Mouse (Mus musculus) limb, embryonic 12.5 days (tissue): ENCODE data around the gene Gnao1. TPM values are rescaled to one million over a fixed set of nuclear protein-coding genes. Genes with fewer than 3 reads are reported as not detected.

ENCODE experiments used
- ATAC-seq: fragments of 200-750 bp; cut with Nextera tagmentation; 2 replicates; pipeline ENCODE4 v1.8.0; 2017; ENCODE audit warnings: low read depth, moderate TSS enrichment; ENCODE audit not compliant: insufficient number of reproducible peaks, insufficient read depth, low FRiP score, low TSS enrichment
- H3K27ac ChIP-seq: fragments of 300-500 bp; sonication (generic); 2 replicates; pipeline ENCODE4 v1.5.1; 2016; ENCODE audit warnings: mild to moderate bottlenecking, moderate library complexity
- H3K27me3 ChIP-seq: fragments of 300-500 bp; sonication (generic); 2 replicates; pipeline ENCODE4 v1.6.1; 2016; ENCODE audit warnings: mild to moderate bottlenecking, moderate library complexity
- H3K36me3 ChIP-seq: fragments of 300-500 bp; sonication (generic); 2 replicates; pipeline ENCODE4 v1.6.1; 2016; ENCODE audit warnings: mild to moderate bottlenecking, moderate library complexity
- H3K4me1 ChIP-seq: fragments of 300-500 bp; sonication (generic); replicated peaks from 2 replicates; pipeline ENCODE4 v1.6.1; 2016
- H3K4me2 ChIP-seq: fragments of 300-500 bp; sonication (generic); 2 replicates; pipeline ENCODE4 v1.6.1; 2016; ENCODE audit warnings: mild to moderate bottlenecking, moderate library complexity
- H3K4me3 ChIP-seq: fragments of 300-500 bp; sonication (generic); replicated peaks from 2 replicates; pipeline ENCODE4 v1.5.1; 2016; ENCODE audit warnings: mild to moderate bottlenecking
- H3K9ac ChIP-seq: fragments of 300-500 bp; sonication (generic); replicated peaks from 2 replicates; pipeline ENCODE4 v1.6.1; 2016; ENCODE audit warnings: mild to moderate bottlenecking, moderate library complexity
- H3K9me3 ChIP-seq: fragments of 300-500 bp; sonication (generic); 2 replicates; pipeline ENCODE4 v1.6.1; 2016; ENCODE audit warnings: mild to moderate bottlenecking, moderate library complexity
- WGBS: fragments of 180-500 bp; shearing (Covaris S2); methylation state at CpG from one replicate; pipeline ENCODE4 v1.1.7; 2016; 5-methylcytosine and 5-hydroxymethylcytosine counted together
- polyA plus RNA-seq: library from polyadenylated mRNA; unstranded; fragments of >200 nt; fragmentation: Nextera tagmentation; extraction: Ambion mirVana; gene quantifications from 2 replicates; pipeline ENCODE4 v1.2.1, GENCODE M21; 2016

The Gnao1 gene
- polyA plus RNA-seq, result 2.0 and 2.6 TPM in 2 replicates

- WGBS, result 13% methylated on average over 9 of the region's 9 CpGs
- H3K36me3 ChIP-seq, result no peaks in the 10 kb centered on the region
- peaks cover 54% of the 10 kb centered on the region for H3K27me3 ChIP-seq
Observed at GRCm38 (mm10) chr8:93809686-93810027, at the start of gene Gnao1. Gnao1 (plus strand) TSS chr8:93809966.

DNA sequence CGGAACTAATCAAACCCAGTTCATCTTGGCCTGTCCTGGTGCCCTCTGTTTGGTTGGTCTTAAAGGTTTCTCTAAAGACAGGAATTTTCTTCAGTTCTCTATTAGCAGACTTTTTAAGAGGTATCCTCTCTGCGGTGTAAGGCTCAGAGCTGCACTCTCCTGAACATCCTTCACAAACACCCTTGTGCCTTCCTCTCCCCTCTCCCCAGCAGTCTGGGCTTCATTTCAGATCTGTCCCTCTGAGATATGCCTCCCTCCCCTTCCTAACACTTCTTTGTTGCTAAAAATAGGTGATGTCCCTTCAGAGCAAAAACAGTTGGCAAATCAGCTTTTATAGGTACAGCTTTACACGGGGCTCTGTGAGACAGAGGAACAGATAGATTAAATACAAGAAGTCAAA, 32.2 kb upstream of the Gnao1 start:
- Histone ChIP-seq H3K27me3 (no peaks in the 10 kb centered on the region), H3K4me3 (no peak overlapping the region), H3K9me3 (no peaks in the 10 kb centered on the region), H3K4me1 (no peaks in the 10 kb centered on the region), H3K27ac (no peak overlapping the region), H3K36me3 (no peaks in the 10 kb centered on the region), H3K9ac (no peak overlapping the region), H3K4me2 (no peak overlapping the region)
- no peak for ATAC-seq
- WGBS, result 51% methylated on average over 3 of the region's 3 CpGs

More at GRCm38 (mm10) chr8:93809686-93810027, at the start of gene Gnao1:
- Histone ChIP-seq H3K4me2 (peak within 1 kb of the TSS; percentile 86), H3K9me3 (no peaks in the 10 kb centered on the region), H3K4me3 (peak within 1 kb of the TSS; percentile 66), H3K9ac (peak within 1 kb of the TSS; percentile 65), H3K27ac (no peak within 1 kb of the TSS), H3K4me1 (peaks cover 29% of the 10 kb centered on the region)
- ATAC-seq, result no peak

GRCm38 (mm10) chr8:93809226-93809625, 540 bp upstream of the Gnao1 start:
- Histone ChIP-seq H3K9me3 (no peaks in the 10 kb centered on the region), H3K9ac (no peak overlapping the region), H3K4me1 (peaks cover 25% of the 10 kb centered on the region), H3K4me3 (no peak overlapping the region), H3K27me3 (peaks cover 49% of the 10 kb centered on the region), H3K4me2 (no peak overlapping the region), H3K36me3 (no peaks in the 10 kb centered on the region), H3K27ac (no peak overlapping the region)
- WGBS, result 84% methylated on average over 3 of the region's 3 CpGs
- no peak for ATAC-seq

DNA sequence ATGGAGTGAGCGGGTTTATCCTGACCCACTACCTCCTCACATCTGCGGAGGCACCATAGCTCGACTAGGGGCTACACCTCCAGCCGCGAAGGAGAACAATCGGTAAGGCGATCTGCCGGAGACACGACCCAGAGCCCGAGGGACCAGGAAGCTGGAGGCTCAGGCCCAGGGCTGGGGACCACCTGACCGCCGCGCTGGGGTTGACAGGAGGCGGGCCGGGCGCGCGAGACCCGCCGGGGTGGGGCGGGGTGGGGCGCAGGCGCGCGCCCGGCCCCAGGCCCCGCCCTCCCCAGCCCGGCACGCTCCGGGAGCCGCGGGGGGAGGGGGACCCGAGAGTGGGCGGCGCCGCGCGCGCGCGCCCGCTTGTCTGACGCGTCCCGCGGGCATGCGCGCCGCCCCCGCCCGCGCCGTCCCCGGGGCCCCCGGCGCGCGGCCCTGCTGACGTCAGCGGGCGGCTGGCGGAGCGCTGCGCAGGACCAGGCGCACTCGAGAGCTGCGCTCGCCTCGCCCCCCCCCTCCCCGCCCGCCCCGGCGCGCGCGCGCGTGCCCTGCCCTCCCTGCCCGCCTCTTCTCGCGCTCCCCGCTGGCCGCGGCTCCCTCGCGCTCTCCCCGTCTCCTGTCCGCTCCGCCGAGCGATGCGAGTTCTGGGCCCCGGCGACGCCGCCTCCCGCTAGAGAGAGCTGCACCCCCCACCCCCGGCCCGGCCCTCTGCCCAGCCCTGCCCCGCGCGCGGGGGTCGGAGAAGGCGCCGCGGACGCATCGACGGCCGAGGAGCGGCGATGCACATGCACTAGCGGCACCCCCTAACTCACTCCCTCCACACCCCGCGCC, 477 bp downstream of the Gnao1 start:
- Histone ChIP-seq H3K36me3 (no peaks in the 10 kb centered on the region), H3K27me3 (peaks cover 57% of the 10 kb centered on the region), H3K4me2 (peak overlapping the region; percentile 86), H3K4me3 (peak overlapping the region; percentile 66), H3K9ac (peak overlapping the region; percentile 65), H3K4me1 (peaks cover 30% of the 10 kb centered on the region), H3K27ac (no peak overlapping the region), H3K9me3 (no peaks in the 10 kb centered on the region)
- peak; percentile 83 for ATAC-seq
- 1% methylated on average over 54 of the region's 116 CpGs for WGBS

DNA sequence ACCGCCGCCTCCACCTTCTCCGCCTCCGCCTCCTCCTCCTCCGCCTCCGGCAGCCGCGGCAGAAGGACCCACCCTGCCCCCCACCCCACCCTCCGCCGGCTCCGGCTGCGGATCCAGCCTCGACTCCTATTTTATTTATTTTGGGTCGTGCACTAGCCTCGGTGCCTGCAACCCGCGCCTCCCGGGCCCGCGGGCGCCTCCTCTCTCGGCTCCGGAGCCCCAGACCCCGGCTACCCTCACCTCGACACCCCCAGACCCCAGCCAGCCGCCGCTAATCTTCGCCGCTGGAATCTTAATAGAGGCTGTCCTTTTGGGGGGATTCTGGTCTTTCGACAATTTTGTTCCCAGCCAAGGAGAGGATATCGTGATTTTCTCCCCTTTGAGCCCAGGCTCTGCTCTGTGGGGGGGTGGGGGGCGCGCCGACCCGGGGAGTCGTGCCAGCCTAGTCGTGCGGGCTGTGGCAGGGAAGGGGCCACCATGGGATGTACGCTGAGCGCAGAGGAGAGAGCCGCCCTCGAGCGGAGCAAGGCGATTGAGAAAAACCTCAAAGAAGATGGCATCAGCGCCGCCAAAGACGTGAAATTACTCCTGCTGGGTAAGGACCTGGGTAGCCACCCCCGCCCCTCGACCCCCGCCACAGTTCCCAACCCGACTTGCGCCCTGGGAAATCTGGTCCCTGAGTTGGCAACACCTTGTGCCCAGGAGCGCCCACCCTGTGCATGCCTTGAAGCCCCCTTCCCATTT, 1.3 kb downstream of the Gnao1 start:
- no peaks in the 10 kb centered on the region for H3K36me3 ChIP-seq
- H3K9ac ChIP-seq, result peak overlapping the region; percentile 65
- peak overlapping the region; percentile 66 for H3K4me3 ChIP-seq
- peaks cover 57% of the 10 kb centered on the region for H3K27me3 ChIP-seq
- no peak overlapping the region for H3K27ac ChIP-seq
- ATAC-seq, result no peak; the same call in 1 of the 2 replicates
- H3K9me3 ChIP-seq, result no peaks in the 10 kb centered on the region
- peaks cover 30% of the 10 kb centered on the region for H3K4me1 ChIP-seq
- H3K4me2 ChIP-seq, result peak overlapping the region; percentile 86
- under 1% methylated on average over 47 of the region's 53 CpGs for WGBS

DNA sequence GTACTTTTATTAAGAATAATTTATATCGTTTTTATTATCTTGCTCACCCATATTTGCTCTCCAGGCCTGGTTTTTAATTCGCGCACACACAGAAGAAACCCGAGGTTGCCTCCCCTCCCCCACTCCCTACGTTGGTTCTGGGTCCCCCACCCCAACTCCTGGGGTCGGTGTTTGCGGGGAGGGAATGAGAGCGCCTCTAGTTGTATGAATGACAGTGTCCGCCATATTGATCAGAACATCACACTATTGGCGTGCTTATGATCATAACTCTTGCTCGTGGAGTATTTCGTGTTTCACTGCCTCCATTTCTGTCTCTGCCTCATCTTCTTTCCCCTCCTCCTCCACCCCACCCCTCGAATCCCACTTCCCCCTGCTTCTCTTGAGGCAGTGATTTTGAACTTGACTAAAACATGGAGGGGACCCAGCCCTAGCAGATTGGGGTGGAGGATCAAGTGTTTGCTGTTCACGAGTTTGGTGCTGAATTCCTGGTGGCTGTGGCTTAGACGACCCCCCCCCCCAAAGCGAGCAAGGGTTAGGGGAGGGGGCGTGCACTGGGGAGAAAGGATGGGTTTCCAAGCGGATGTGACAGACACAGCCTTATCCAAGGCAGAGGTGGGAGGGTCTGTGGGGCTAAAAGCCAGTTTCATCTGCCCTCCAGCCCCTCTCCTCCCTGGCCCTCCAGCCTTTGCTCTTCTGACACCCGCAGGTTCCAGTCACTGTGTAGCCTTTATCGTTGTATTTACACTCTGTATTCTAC, 2.1 kb downstream of the Gnao1 start:
- H3K9ac ChIP-seq, result no peak overlapping the region
- H3K27ac ChIP-seq, result no peak overlapping the region
- H3K27me3 ChIP-seq, result peaks cover 57% of the 10 kb centered on the region
- ATAC-seq, result no peak
- H3K4me1 ChIP-seq, result peaks cover 30% of the 10 kb centered on the region
- H3K36me3 ChIP-seq, result no peaks in the 10 kb centered on the region
- 19% methylated on average over 20 of the region's 20 CpGs for WGBS
- peak overlapping the region; percentile 66 for H3K4me3 ChIP-seq
- peak overlapping the region; percentile 86 for H3K4me2 ChIP-seq
- H3K9me3 ChIP-seq, result no peaks in the 10 kb centered on the region

GRCm38 (mm10) chr8:93812566-93813404, 3.0 kb downstream of the Gnao1 start:
- no peaks in the 10 kb centered on the region for H3K9me3 ChIP-seq
- no peak for ATAC-seq
- H3K27ac ChIP-seq, result no peak overlapping the region
- WGBS, result 8% methylated on average over 35 of the region's 35 CpGs
- H3K9ac ChIP-seq, result no peak overlapping the region
- H3K4me2 ChIP-seq, result peak overlapping the region; percentile 86
- H3K36me3 ChIP-seq, result no peaks in the 10 kb centered on the region
- H3K27me3 ChIP-seq, result peaks cover 53% of the 10 kb centered on the region
- H3K4me3 ChIP-seq, result peak overlapping the region; percentile 28
- H3K4me1 ChIP-seq, result peaks cover 30% of the 10 kb centered on the region

GRCm38 (mm10) chr8:93813405-93813761, 3.6 kb downstream of the Gnao1 start:
- H3K4me3 ChIP-seq, result peak overlapping the region; percentile 28
- H3K4me1 ChIP-seq, result peaks cover 30% of the 10 kb centered on the region
- H3K9me3 ChIP-seq, result no peaks in the 10 kb centered on the region
- H3K4me2 ChIP-seq, result peak overlapping the region; percentile 86
- ATAC-seq, result peak; percentile 83
- no peaks in the 10 kb centered on the region for H3K36me3 ChIP-seq
- H3K27ac ChIP-seq, result no peak overlapping the region
- H3K27me3 ChIP-seq, result peaks cover 50% of the 10 kb centered on the region
- under 1% methylated on average over 26 of the region's 26 CpGs for WGBS
- no peak overlapping the region for H3K9ac ChIP-seq

- peaks cover 30% of the 10 kb centered on the region for H3K4me1 ChIP-seq
- no peak overlapping the region for H3K4me3 ChIP-seq
- 41% methylated on average over 6 of the region's 6 CpGs for WGBS
- H3K36me3 ChIP-seq, result no peaks in the 10 kb centered on the region
- H3K9me3 ChIP-seq, result no peaks in the 10 kb centered on the region
- H3K27me3 ChIP-seq, result peaks cover 44% of the 10 kb centered on the region
- H3K9ac ChIP-seq, result 0 out of 2 replicates have a peak overlapping the region, but pooled peaks have one; percentile 23
- no peak overlapping the region for H3K27ac ChIP-seq
- no peak for ATAC-seq
- H3K4me2 ChIP-seq, result no peak overlapping the region
Observed at GRCm38 (mm10) chr8:93814266-93814665, 4.5 kb downstream of the Gnao1 start.

GRCm38 (mm10) chr8:93816226-93816625, 6.5 kb downstream of the Gnao1 start:
- Histone ChIP-seq H3K4me3 (no peak overlapping the region), H3K4me2 (no peak overlapping the region), H3K27me3 (peaks cover 31% of the 10 kb centered on the region), H3K27ac (no peak overlapping the region), H3K9ac (no peak overlapping the region), H3K36me3 (no peaks in the 10 kb centered on the region), H3K4me1 (peaks cover 30% of the 10 kb centered on the region), H3K9me3 (no peaks in the 10 kb centered on the region)
- no peak for ATAC-seq
- 70% methylated on average over 6 of the region's 6 CpGs for WGBS
